Mouse (Mus musculus): Measurements from ENCODE around the gene Map7d2. TPM values are rescaled to one million over a fixed set of nuclear protein-coding genes. Genes with fewer than 3 reads are reported as not detected.

The Map7d2 gene
- polyA plus RNA-seq, 1 experiment from 2014 or later = not detected

GRCm38 (mm10) chrX:159532811-159533462, 118.6 kb downstream of the Map7d2 start:
- H3K4me1 ChIP-seq (ENCODE audit: control insufficient read depth, low read depth, low read length) = peaks cover 2% of the 10 kb centered on the region; the same call in 1 of the 2 replicates
- peak overlapping the region; percentile 87 for H3K27ac ChIP-seq (ENCODE audit: low read length)
- no peaks in the 10 kb centered on the region for H3K27me3 ChIP-seq (ENCODE audit: control insufficient read depth, insufficient read depth, low read depth, low read length)
- no peaks in the 10 kb centered on the region for H3K9me3 ChIP-seq (replicated peaks; ENCODE audit: control insufficient read depth, low read length)
- peak overlapping the region; percentile 78 for H3K4me3 ChIP-seq (ENCODE audit: low read depth, low read length)
- 18% methylated on average over 38 of the region's 56 CpGs for WGBS (ENCODE audit: insufficient replicate concordance)
- no peaks in the 10 kb centered on the region for H3K36me3 ChIP-seq (ENCODE audit: control insufficient read depth, insufficient read depth)
- H3K9ac ChIP-seq (ENCODE audit: low read depth, low read length) = peak overlapping the region; percentile 79
- ATAC-seq (ENCODE audit: low read depth) = peak; percentile 52
- H3K4me2 ChIP-seq (ENCODE audit: low read depth, low read length) = peak overlapping the region; percentile 73

GRCm38 (mm10) chrX:159541936-159542335, 127.6 kb downstream of the Map7d2 start:
- no peak overlapping the region for H3K27ac ChIP-seq (ENCODE audit: low read length)
- no peaks in the 10 kb centered on the region for H3K9me3 ChIP-seq (replicated peaks; ENCODE audit: control insufficient read depth, low read length)
- H3K9ac ChIP-seq (ENCODE audit: low read depth, low read length) = no peak overlapping the region
- no peaks in the 10 kb centered on the region for H3K4me1 ChIP-seq (ENCODE audit: control insufficient read depth, low read depth, low read length)
- H3K27me3 ChIP-seq (ENCODE audit: control insufficient read depth, insufficient read depth, low read depth, low read length) = no peaks in the 10 kb centered on the region; the same call in 1 of the 2 replicates
- 79% methylated on average over 18 of the region's 18 CpGs for WGBS (ENCODE audit: insufficient replicate concordance)
- H3K4me2 ChIP-seq (ENCODE audit: low read depth, low read length) = no peak overlapping the region
- no peak for ATAC-seq (ENCODE audit: low read depth)
- no peak overlapping the region for H3K4me3 ChIP-seq (ENCODE audit: low read depth, low read length)
- no peaks in the 10 kb centered on the region for H3K36me3 ChIP-seq (ENCODE audit: control insufficient read depth, insufficient read depth)

GRCm38 (mm10) chrX:159547093-159547492, 132.7 kb downstream of the Map7d2 start:
- Histone ChIP-seq H3K27ac (ENCODE audit: low read length) (no peak overlapping the region), H3K4me3 (ENCODE audit: low read depth, low read length) (no peak overlapping the region), H3K9me3 (replicated peaks; ENCODE audit: control insufficient read depth, low read length) (no peaks in the 10 kb centered on the region), H3K4me2 (ENCODE audit: low read depth, low read length) (no peak overlapping the region), H3K4me1 (ENCODE audit: control insufficient read depth, low read depth, low read length) (no peaks in the 10 kb centered on the region; the same call in 1 of the 2 replicates), H3K27me3 (ENCODE audit: control insufficient read depth, insufficient read depth, low read depth, low read length) (no peaks in the 10 kb centered on the region; the same call in 1 of the 2 replicates), H3K9ac (ENCODE audit: low read depth, low read length) (no peak overlapping the region), H3K36me3 (ENCODE audit: control insufficient read depth, insufficient read depth) (no peaks in the 10 kb centered on the region)
- WGBS (ENCODE audit: insufficient replicate concordance) = 46% methylated on average over 5 of the region's 5 CpGs
- ATAC-seq (ENCODE audit: low read depth) = no peak

Other genes with a start within 250 kb of the Map7d2 start
- 1.4 and 1.8 TPM in 2 replicates for gene Rps6ka3, start 204.3 kb upstream of the Map7d2 start, polyA plus RNA-seq (2015; fragmentation: Nextera tagmentation; extraction: Ambion mirVana)
- 61.2 and 62.0 TPM in 2 replicates for gene Eif1ax, start 42.4 kb upstream of the Map7d2 start, polyA plus RNA-seq (2015; fragmentation: Nextera tagmentation; extraction: Ambion mirVana)
- 6.5 and 7.2 TPM in 2 replicates for gene Bclaf3, start 112.1 kb downstream of the Map7d2 start, polyA plus RNA-seq (2015; fragmentation: Nextera tagmentation; extraction: Ambion mirVana)
- 10.8 and 11.1 TPM in 2 replicates for gene Sh3kbp1, start 212.7 kb downstream of the Map7d2 start, polyA plus RNA-seq (2015; fragmentation: Nextera tagmentation; extraction: Ambion mirVana)

Measured in liver, embryonic 16.5 days (tissue).